Mouse (Mus musculus) c-Kit-positive CD71-negative TER-119-negative erythroid progenitor cells, embryonic 14.5 days (primary cell): ENCODE measurements around the gene Apbb2.

ENCODE experiments used
- DNase-seq: peaks from one replicate; pipeline ENCODE4 v3.0.0-alpha.2; 2013; ENCODE audit warnings: low read depth

The Apbb2 gene

DNA sequence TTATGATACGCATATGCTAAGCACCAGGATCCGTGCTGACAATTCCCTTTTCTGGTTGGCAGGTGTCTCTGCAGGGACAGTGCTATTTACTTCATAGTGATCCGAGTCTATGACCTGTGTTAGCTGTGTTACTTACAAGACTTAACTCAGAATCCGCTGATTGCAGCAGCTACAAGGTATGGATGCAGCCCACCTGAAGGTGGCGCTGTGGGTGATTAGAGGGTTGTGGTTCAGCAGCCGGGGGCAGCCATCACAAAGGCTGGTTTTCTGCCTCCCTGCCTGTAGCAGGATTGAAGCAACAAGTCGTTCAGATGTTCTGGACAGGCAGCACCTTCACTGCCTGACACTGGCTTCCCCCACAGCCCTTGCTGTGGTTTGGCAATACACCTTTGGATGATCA is 280.0 kb downstream of the Apbb2 start:
- DNase-seq = no peak

GRCm38 (mm10) chr5:66337969-66338345 is 280.6 kb downstream of the Apbb2 start:
- no peak for DNase-seq

DNA sequence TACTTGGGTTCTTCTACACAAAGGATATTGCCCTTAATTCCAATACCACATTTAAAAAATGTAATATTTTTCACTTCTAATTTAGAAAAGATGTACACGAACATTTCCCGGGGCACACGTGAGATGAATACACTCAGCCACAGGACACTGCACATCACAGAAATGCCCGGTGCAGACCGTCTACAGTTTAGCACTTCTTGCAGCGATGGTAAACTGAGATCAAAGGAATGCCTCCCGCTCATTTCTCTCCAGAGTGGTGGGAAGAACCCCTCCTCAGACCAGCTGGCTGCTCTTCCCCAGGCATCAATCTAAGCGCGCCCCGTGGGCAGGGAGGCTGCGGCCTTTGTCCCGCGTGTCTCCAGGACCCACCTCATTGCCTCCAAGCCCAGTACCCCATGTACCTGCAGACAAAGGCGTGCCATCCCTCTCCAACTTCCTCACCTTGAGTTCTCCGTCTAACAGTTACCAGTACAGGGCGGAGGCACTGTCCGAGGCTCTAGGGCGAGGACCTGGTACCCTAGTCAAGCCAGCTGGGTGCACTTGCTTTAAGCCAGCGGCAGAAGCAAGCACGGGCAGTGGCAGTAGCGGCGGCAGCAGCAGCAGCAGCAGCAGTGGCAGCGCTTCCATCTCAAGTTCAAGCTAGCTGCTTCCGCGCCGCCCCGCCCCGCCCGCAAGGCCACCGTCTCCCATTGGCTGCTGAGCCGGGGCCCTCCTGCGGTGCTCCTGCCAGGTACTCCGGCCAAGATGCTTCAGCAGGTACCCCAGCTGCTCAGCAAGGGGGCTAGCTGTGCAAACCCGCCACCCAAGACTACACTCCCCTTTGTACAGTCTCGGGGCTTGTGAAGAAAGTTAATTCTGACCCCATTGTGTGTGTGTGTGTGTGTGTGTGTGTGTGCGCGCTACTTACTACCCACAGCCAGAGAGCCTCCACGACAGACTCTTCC is 281.3 kb downstream of the Apbb2 start:
- no peak for DNase-seq

DNA sequence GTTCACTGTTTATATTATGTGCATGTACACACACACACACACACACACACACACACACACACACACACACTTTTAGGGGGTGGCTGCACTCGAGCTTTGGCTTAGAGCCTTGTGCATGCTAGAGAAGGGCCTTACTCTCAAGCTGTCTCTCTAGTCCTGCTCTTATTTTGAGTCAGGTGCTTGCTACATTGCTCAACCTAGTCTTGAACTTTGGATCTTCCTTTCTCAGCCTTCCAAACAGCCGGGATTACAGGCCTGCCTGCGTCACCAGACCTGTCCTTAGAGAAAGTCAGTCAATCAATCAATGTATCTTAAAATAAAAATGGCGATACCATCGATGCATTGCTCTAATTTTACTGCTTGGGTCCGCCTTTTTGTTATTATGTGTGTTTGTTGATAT is 287.8 kb downstream of the Apbb2 start:
- DNase-seq = no peak

GRCm38 (mm10) chr5:66328766-66329165 is 289.8 kb downstream of the Apbb2 start:
- no peak for DNase-seq

- DNase-seq = no peak
These were observed 290.4 kb downstream of the Apbb2 start for GRCm38 (mm10) chr5:66327949-66328726.

DNA sequence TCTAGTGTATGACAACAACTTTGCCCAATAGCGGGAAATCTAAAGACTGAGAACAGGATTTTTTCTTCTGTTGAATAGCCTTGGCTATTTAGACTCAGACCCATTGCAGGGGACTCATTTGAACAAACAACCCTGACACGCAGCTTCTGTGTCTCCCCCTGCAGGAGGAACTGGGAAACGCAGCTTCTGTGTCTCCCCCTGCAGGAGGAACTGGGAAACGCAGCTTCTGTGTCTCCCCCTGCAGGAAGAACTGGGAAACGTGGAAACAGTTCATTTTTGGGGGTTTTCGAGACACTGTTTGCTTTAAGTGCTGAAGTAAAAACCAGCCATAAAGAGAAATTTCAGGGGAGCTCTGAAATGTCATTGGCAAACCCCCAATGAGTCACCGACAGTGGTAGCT is 292.2 kb downstream of the Apbb2 start:
- DNase-seq = no peak

- DNase-seq = no peak
These were observed 295.0 kb downstream of the Apbb2 start for GRCm38 (mm10) chr5:66323603-66324002.

DNA sequence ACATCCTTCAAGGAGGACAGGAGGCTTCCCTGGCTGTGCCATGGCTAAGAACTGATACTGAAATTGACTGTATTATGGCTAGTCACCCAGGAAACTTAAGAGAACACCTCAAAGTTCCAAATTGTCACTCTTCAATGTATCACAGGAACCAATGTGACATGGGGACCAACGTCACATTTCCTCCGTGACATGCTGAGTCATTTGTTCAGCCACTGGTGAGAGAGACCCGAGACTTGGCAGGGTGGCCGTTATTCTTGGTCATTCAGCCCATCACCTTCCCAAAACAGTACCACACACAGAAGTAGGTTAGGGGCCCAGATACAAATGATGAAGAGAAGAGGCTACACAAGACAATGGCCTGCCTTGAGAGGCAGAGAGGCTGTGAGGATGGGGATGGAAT is 295.5 kb downstream of the Apbb2 start:
- no peak for DNase-seq

DNA sequence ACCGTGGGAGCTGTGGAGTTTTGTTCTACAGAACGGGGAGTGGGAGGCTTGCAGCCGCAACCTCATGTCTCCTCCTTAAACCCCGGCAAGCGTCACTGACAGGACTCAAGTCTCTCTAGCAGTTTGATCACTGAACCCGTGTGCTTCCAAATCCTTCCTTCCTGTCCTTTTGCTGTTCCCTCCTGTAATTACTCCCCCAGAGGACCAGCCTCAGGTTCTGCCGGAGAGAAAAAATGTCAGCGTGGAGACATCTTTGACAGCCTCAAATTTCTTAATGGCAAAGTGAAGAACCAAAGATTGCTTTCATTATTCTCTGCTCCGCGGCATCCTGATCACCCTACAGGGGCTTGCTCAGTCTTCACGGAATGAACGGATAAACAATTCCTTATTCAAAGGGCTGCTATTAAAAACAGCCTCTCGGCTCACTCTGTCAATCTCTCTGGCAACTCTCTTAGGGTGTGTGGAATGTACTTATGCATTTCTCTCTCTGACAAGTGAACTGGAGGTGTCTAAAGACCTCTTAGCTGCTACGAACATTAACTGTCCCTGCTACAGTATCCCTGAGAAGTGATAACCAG is 298.7 kb downstream of the Apbb2 start:
- DNase-seq = no peak

DNA sequence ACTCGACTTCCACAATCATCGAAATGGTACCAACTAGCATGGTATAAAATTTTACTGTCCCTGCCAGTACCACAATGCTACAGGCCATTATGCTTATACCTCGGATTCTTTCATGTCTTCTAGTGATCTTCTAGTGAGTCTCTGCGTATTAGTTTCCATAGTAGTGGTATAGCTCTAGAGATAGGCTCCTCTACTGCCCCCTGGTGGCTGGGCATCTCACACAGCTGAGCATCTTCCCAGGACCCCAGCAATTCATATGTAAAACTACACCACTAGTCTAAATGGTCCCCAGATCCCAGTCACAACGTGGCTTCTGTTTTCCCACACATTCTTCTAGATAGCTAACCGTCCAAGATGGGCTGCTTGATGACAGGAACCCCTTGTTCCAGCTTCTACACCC is 299.2 kb downstream of the Apbb2 start:
- DNase-seq = peak; percentile 44

DNA sequence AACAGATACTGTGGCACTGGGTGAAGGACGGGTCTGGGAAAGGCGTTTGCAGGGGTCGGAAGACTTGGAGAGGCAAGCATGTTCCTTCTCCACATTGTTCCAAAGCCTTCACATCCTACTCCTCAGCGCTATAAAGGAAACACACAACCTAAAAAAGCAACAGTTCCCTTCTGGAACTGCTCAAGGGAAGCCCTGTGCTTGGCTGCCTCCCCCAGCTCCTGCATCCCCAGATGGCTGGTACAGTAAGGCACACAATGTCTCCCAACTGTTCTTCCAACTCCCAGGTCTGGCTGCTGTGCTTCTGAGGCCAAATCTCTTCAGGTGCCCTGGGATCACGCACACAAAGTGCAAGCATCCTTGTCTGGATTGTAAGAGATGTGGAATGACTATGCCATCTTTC is 302.8 kb downstream of the Apbb2 start:
- DNase-seq = no peak

- DNase-seq = no peak
These were observed 307.8 kb downstream of the Apbb2 start for GRCm38 (mm10) chr5:66310806-66311205.

DNA sequence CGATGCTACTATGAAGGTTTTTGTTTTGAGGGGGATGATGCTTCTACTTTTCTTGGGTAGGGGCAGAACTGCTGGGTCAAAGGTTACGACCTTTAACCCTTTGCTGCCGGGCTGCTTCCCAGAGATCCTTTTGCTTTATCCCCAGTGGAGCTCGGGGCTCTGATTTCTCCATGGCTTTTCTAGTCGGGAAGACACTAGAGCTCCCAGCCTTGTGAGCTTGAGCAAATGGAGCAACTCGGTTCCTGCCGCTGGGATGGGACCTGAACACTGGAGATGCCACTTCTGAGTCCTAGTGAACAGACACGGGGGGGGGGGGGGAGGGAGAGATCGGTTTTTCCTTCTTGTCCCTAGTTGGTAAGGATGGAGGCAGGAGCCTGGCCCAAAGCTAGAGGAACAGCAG is 308.3 kb downstream of the Apbb2 start:
- DNase-seq = no peak

GRCm38 (mm10) chr5:66305511-66305910 is 313.1 kb downstream of the Apbb2 start:
- DNase-seq = no peak

DNA sequence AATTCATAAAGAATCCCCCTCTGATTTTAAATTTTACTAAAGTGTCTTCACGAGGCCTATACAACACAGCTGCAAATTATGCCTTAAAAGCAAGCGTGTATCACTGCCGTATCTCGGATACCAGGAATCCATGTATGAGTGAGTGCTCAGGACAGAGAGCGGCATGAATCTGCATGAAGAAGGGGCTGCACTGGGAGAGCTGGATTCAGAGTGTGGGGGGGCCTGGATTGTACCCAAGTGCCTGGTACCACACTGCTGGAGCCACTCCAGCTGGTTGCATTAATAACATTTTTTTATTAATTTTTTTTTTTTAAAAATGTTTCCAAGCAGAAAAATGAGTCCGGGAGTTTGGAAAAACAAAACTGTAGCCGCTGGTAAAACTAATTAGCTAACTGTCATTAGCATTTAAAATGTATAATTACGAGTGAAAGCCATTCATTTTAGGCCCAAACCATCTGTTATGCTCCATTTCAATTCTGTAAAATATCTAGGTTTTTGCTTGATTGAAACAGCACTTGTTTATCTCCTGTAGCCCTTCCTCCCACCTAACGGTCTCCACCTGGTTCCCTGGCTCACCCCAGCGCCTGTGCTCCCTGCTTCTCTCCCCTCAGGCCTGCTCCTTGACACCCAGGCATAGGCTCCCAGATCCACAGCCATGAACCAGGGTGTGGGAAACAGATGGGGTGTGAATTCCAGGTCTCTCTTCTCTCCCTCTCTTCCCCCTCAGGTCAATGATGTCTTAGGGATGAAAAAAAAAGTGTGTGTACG is 314.1 kb downstream of the Apbb2 start:
- no peak for DNase-seq

DNA sequence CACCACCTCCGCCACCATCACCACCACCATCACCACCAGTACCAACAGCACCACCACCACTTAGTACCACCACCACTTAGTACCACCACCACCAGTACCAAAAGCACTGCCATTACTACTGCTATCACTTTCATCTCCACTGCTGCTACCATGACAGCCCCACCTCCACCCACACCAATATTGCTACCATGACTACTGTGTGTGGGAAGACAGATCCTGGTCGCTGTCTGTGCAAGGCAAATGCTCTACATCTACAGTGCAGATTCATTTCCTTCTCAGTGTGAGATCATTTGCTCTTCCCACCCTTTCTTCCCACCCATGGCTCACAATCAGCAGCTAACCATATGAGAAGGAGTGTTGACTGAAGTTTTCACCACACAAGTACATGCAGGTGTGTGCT is 315.7 kb downstream of the Apbb2 start:
- DNase-seq = no peak

- no peak for DNase-seq
These were observed 316.3 kb downstream of the Apbb2 start for GRCm38 (mm10) chr5:66302085-66302815.

- DNase-seq = no peak
These were observed 318.0 kb downstream of the Apbb2 start for GRCm38 (mm10) chr5:66300576-66300975.

DNA sequence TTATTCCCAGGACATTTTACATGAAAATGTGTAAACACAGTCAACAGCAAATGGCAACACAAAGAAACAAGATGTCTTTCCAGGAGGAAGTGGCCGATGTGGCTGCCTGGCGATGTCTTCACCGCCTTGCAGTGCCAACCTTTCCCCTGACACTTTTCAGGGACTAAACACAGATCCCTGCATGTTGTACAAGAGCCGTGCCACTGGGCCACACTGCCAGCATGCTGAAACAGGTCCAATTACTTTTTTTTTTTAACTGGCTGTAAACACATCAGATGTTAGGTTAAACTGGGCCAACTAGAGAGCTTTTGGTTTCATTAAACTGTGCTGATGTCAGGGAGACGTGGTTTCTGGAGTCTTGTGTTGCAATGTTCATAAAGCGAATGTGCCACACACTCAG is 319.7 kb downstream of the Apbb2 start:
- DNase-seq = no peak

DNA sequence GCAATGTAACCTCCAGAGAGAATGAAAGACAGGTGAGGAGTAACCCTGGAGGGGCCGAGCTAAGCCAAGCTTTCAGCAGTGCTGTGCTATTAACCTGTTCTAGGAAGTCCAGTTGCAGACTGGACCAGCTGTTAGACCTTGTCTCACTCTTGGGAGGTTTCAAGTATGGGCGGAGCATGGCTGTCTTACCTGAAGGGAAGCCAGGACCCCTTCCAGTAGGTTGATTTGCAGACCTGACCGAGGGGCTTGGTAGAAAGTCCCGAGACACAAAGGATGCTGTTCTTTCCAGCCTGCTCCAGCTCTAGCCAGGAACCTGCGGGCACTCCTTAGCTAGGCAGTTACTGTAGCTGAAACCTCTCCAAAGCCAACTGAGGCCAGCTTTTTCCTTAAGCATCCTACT is 322.5 kb downstream of the Apbb2 start:
- no peak for DNase-seq
